Mouse (Mus musculus) frontal cortex, adult 2 months (tissue): ENCODE measurements at regions not wholly inside any gene's neighbourhood (a gene's known extent, or its start where the extent isn't known, plus 50 kb on each side); places are given as distances from the start of the nearest gene placed in this dataset.
A peak's percentile ranks its signal among the peaks of the same experiment; 100 is the strongest.

Experiments
- DNase-seq, 2 experiments: peaks; one replicate each; pipeline ENCODE4 v3.0.0; 2022; ENCODE audit warnings: low spot score in 1 of 2; ENCODE audit errors: extremely low spot score in 1 of 2

- peak; percentile 53 to 80 for DNase-seq
Observed at GRCm38 (mm10) chr5:133010624-133011575, 467.8 kb upstream of the Auts2 start.

- no peak for DNase-seq
Observed at GRCm38 (mm10) chr5:132982866-132983265, 439.7 kb upstream of the Auts2 start.

- DNase-seq = no peak
Observed at GRCm38 (mm10) chr5:132979013-132979412, 435.9 kb upstream of the Auts2 start.

GRCm38 (mm10) chr5:132975303-132975932 is 432.3 kb upstream of the Auts2 start:
- peak in 1 of 2 experiments; percentile 34 for DNase-seq

- DNase-seq = no peak
Observed at GRCm38 (mm10) chr5:132974876-132975275, 431.7 kb upstream of the Auts2 start.

- DNase-seq = peak in 1 of 2 experiments; percentile 4
Observed at GRCm38 (mm10) chr5:132971046-132971445, 427.9 kb upstream of the Auts2 start.

GRCm38 (mm10) chr5:132969376-132969775 is 426.2 kb upstream of the Auts2 start:
- DNase-seq = no peak

- peak in 1 of 2 experiments; percentile 8 for DNase-seq
Observed at GRCm38 (mm10) chr5:132959901-132960300, 416.8 kb upstream of the Auts2 start.

- no peak for DNase-seq
Observed at GRCm38 (mm10) chr5:132956184-132956583, 413.0 kb upstream of the Auts2 start.

GRCm38 (mm10) chr5:132955051-132955450 is 411.9 kb upstream of the Auts2 start:
- peak in 1 of 2 experiments; percentile 40 for DNase-seq

GRCm38 (mm10) chr5:132933439-132933980 is 390.4 kb upstream of the Auts2 start:
- peak in 1 of 2 experiments; percentile 45 for DNase-seq

- DNase-seq = peak in 1 of 2 experiments; percentile 18
Observed at GRCm38 (mm10) chr5:132929955-132930354, 386.8 kb upstream of the Auts2 start.

GRCm38 (mm10) chr5:132923365-132923764 is 380.2 kb upstream of the Auts2 start:
- no peak for DNase-seq

GRCm38 (mm10) chr5:132909056-132909455 is 365.9 kb upstream of the Auts2 start:
- DNase-seq = no peak

GRCm38 (mm10) chr5:132908220-132908619 is 365.1 kb upstream of the Auts2 start:
- no peak for DNase-seq

GRCm38 (mm10) chr5:132892591-132892990 is 349.4 kb upstream of the Auts2 start:
- DNase-seq = peak; percentile 88 to 91

GRCm38 (mm10) chr5:132884130-132884529 is 341.0 kb upstream of the Auts2 start:
- no peak for DNase-seq

GRCm38 (mm10) chr5:132882291-132882690 is 339.1 kb upstream of the Auts2 start:
- DNase-seq = peak in 1 of 2 experiments; percentile 24

GRCm38 (mm10) chr5:132881170-132881569 is 338.0 kb upstream of the Auts2 start:
- DNase-seq = peak; percentile 6 to 53

- DNase-seq = no peak
Observed at GRCm38 (mm10) chr5:132876336-132876840, 333.2 kb upstream of the Auts2 start.
